Mouse (Mus musculus) spleen, postnatal 36 days (tissue): ENCODE results near the gene Sptb.

Experiments used
- DNase-seq, 2 experiments: peaks; one replicate each; pipeline ENCODE4 v3.0.0; 2022; ENCODE audit warnings: low spot score in 2 of 2, mixed read lengths in 1 of 2

Gene Sptb

GRCm38 (mm10) chr12:76710351-76711100 lies at the start of gene Sptb:
Sptb (minus strand) TSS chr12:76710547.
- DNase-seq: peak; percentile 5 to 15

GRCm38 (mm10) chr12:76752652-76753318 lies 42.4 kb upstream of the Sptb start:
- peak; percentile 22 to 45 for DNase-seq

GRCm38 (mm10) chr12:76750866-76751459 lies 40.6 kb upstream of the Sptb start:
- DNase-seq: no peak

- DNase-seq: no peak
These were observed 17.6 kb upstream of the Sptb start for GRCm38 (mm10) chr12:76727955-76728354.

- no peak for DNase-seq
These were observed 11.7 kb upstream of the Sptb start for GRCm38 (mm10) chr12:76722026-76722425.

DNA sequence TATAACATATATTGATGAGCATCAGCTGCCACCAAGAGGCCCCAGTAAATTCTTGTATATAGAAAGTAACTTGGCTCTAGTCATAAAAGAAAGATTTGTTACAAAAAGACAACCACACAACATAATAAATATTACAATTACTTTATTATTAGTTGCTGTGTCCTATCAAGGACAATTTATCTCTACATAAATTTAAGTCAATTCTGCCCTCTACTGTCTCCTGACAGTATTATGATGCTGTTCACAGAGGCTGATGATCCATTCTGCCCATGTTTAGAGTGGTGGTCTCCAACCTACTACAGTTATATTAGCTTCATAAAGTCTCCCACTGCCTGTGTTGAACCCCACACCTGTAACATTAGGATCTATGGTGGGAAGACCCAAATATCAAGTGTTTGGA lies 10.2 kb upstream of the Sptb start:
- DNase-seq: no peak

- DNase-seq: no peak
These were observed 8.0 kb upstream of the Sptb start for GRCm38 (mm10) chr12:76718384-76718783.

DNA sequence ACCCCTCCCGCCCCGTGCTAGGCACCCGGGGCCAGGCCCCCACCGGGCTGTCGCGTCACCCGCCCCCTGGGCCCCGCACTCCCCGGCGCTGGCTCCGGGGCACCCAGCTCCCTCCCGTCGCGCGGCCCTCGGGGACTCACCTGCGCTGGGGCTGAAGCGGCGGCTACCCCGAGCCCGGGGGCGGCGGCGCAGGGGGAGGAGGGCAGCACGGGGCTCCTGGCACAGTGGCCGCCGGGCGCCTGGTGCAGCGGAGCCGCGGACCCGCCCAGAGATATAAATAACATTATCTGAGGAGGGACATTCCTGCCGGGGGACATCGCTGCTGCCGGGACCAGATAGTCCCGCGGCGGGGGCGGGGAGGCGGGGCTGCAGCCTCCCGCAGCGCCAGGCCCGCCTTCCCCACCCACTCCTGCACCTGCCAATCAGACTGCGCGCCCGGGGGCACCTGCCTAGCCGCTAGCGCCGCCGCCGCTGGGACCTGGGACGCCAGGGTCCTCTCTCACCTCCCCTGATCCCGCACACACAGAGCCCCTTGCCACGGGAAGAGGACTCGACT lies 474 bp downstream of the Sptb start:
- DNase-seq: peak; percentile 79 to 83

DNA sequence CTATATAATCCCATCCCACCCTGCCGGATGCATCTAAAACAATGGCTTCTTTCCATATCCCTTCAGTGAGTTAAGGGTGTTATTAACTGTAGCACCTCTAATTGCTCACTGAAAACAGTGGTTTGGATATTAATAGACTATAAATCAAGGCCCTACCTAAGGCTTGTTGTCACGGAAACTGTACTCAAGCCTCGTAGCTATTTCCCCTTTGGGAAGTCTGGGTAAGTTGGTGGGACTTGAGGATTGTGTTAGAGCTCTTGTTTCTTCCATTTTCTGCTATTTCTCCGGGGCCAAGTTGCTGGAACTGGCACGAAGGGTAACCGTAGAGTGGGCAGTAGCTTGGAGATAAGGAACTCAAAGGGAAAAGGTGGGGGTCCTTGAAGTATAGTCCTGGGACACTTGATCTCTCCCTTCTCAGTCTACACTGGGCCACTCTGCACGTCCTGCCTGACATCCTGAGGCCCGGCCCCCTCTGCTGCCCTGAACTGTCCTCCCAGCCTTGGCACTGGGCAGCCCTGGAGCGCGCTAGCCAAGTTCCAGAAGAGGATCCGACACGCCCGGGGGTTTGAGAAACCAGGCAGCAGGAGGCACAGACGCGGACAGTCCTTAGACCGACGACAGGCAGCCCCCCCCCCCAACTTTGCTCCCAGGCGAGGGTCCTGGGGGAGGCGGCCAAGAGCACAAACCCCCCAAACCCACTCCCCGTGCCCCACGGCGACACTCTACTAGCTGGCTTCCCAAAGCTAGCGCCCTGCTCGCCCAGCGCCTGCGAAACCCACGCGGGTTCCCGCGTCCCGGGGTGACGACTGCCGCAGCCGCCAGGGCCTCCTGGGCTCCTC lies 1.2 kb downstream of the Sptb start:
- peak; percentile 5 to 30 for DNase-seq

DNA sequence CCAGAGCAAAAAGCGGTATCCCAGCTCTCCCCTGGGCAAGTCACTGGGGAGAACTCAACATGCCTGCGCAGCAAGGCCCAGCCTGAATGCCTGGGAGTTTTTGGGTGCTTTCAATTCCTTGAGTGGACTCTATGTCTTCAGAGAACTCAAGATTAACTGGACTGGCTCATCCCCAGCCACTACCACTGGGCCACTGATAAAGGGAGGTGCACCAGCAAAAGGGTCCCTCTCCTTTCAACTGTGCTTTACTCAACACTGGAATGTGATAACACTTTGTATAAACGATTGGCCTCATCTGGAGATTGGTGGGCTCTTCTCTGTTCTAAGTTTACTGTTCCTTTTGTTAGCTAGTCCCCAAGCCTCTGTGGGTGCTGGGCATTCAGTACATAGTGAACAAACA lies 2.2 kb downstream of the Sptb start:
- DNase-seq: peak; percentile 10 to 31

- DNase-seq: no peak
These were observed 13.9 kb downstream of the Sptb start for GRCm38 (mm10) chr12:76696380-76696935.

- no peak for DNase-seq
These were observed 14.6 kb downstream of the Sptb start for GRCm38 (mm10) chr12:76695773-76696172.

- DNase-seq: peak; percentile 31 to 33
These were observed 15.4 kb downstream of the Sptb start for GRCm38 (mm10) chr12:76694801-76695505.

DNA sequence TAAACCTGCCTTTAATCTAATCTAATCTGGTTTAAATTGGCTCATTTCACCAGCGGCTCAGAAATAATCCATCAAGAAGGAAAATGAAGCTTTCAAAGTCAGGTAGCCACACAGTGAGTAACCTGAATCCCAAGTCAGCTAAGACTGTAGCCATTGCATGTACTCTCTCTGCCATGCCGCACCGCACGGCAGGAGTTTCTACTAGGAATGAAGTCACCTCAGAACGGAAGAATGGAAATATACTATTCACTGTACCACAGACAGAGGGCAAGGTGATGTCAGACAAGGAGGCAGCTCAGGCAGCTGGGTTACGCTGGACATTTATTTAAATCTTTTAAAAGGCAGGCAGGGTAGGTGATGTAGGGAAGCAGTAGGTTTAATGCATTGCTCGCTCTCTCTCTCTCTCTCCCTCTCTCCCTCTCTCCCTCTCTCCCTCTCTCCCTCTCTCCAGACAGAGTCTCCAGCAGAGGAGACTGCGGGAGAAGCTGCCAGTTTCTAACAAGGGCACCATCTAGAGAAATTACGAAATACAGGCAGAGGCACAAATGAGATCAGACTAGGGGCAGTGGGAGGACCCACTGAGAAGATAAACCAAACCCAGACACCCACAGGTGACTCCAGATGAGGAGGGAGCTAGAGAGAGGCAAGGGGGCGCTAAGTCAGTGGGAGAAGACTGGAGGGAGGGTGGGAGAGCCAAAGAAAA lies 22.7 kb downstream of the Sptb start:
- no peak for DNase-seq

- DNase-seq: no peak
These were observed 24.7 kb downstream of the Sptb start for GRCm38 (mm10) chr12:76685647-76686046.

GRCm38 (mm10) chr12:76684493-76684892 lies 25.9 kb downstream of the Sptb start:
- DNase-seq: no peak

- DNase-seq: no peak
These were observed 28.4 kb downstream of the Sptb start for GRCm38 (mm10) chr12:76681937-76682336.

- DNase-seq: no peak
These were observed 33.3 kb downstream of the Sptb start for GRCm38 (mm10) chr12:76677068-76677467.

DNA sequence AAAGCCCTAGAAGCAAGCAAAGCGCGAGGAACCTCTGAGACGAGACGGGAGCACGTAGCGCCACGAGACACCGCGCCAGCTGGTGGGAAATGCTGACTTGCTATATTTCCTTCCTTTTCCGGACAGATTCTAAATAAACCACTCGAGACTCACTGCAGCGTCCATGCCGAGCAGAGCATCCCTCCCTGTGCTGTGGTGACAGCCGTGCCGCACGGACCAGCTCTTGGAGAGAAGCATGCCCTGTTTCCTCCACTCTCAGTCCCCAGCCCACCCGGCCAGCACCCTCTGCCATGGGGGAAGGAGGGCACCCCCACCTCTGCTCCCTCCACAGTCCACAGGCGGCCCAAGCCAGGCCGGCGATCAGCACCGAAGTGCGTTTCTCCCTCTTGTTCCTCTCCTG lies 33.9 kb downstream of the Sptb start:
- no peak for DNase-seq

DNA sequence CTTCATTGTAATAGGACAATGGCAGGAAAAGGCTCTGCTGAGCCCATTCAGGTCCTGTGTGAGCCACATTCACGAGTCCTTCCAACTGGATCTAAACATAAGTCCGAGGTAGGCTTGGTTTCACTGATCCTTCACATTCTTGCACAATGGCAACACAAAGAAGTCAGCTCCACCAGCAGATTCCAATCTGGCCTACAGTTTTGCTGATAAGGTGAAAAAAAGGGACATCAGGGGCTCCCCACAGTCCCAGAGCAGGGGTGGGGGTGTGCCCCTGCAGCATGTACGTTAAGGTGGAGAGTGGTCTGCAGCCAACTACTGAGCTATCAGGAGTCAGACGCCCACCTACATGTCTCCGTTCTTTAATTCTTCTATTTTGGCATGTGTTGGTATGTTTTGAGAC lies 35.0 kb downstream of the Sptb start:
- no peak for DNase-seq
